Mouse (Mus musculus) MEL (cell line): ENCODE results near the gene Hoxa3. TPM values are rescaled to one million over a fixed set of nuclear protein-coding genes. Genes with fewer than 3 reads are reported as not detected.

Source experiments
- DNase-seq: peaks from one replicate; pipeline ENCODE4 v3.0.0; 2011; ENCODE audit warnings: low read depth, low spot score
- H3K27ac ChIP-seq: 2 replicates; pipeline ENCODE4 v1.5.1; 2012; ENCODE audit warnings: low read depth, mild to moderate bottlenecking, control low read depth, low read length, moderate library complexity; ENCODE audit not compliant: control insufficient read depth
- H3K27me3 ChIP-seq, 2 experiments: fragments of 150-350 bp in 1 of 2; sonication (generic) in 1 of 2; 2 replicates each; pipeline ENCODE4 v1.6.1; 2012; ENCODE audit warnings: low read length in 2 of 2, mild to moderate bottlenecking in 2 of 2, improper control_type of control experiment in 1 of 2, moderate library complexity in 1 of 2; ENCODE audit not compliant: insufficient read depth in 2 of 2, control insufficient read depth in 1 of 2
- H3K36me3 ChIP-seq, 2 experiments: 2 replicates each; pipeline ENCODE4 v1.6.1; 2012 to 2014; ENCODE audit warnings: low read length in 2 of 2, improper control_type of control experiment in 1 of 2, inconsistent platforms in 1 of 2, mild to moderate bottlenecking in 1 of 2; ENCODE audit not compliant: insufficient read depth in 2 of 2, control insufficient read depth in 1 of 2
- H3K4me1 ChIP-seq, 2 experiments: fragments of 150-350 bp in 1 of 2; sonication (generic) in 1 of 2; 2 replicates each; pipeline ENCODE4 v1.6.1; 2012; ENCODE audit warnings: low read length in 2 of 2, improper control_type of control experiment in 1 of 2, mild to moderate bottlenecking in 1 of 2; ENCODE audit not compliant: insufficient read depth in 2 of 2, control insufficient read depth in 1 of 2
- H3K4me3 ChIP-seq, 2 experiments: fragments of 150-350 bp in 1 of 2; sonication (generic) in 1 of 2; 2 replicates each; pipeline ENCODE4 v1.5.1; 2012; ENCODE audit warnings: low read depth in 2 of 2, low read length in 2 of 2, mild to moderate bottlenecking in 2 of 2, moderate library complexity in 2 of 2, control low read depth in 1 of 2, improper control_type of control experiment in 1 of 2; ENCODE audit not compliant: control insufficient read depth in 1 of 2, insufficient read depth in 1 of 2
- H3K79me2 ChIP-seq: 2 replicates; pipeline ENCODE4 v1.6.1; 2012; ENCODE audit warnings: mild to moderate bottlenecking, low read length, moderate library complexity; ENCODE audit not compliant: control insufficient read depth, poor library complexity, insufficient read depth
- H3K9ac ChIP-seq: 2 replicates; pipeline ENCODE4 v1.6.1; 2012; ENCODE audit warnings: low read depth, mild to moderate bottlenecking, control low read depth, low read length, moderate library complexity; ENCODE audit not compliant: control insufficient read depth, poor library complexity, severe bottlenecking
- H3K9me3 ChIP-seq: fragments of 150-350 bp; sonication (generic); replicated peaks from 2 replicates; pipeline ENCODE4 v1.6.1; 2012; ENCODE audit warnings: mild to moderate bottlenecking, low read length, improper control_type of control experiment, moderate library complexity; ENCODE audit not compliant: insufficient read depth
- BHLHE40 ChIP-seq: IDR thresholded peaks from 2 replicates; pipeline ENCODE4 v1.6.1; 2012; ENCODE audit warnings: low read depth, mild to moderate bottlenecking, inconsistent platforms, low read length, improper control_type of control experiment, borderline replicate concordance
- CHD2 ChIP-seq: IDR thresholded peaks from 2 replicates; pipeline ENCODE4 v1.6.1; 2011; ENCODE audit warnings: low read length, improper control_type of control experiment
- E2F4 ChIP-seq: IDR thresholded peaks from 2 replicates; pipeline ENCODE4 v1.6.1; 2011; ENCODE audit warnings: low read depth, low read length, improper control_type of control experiment, borderline replicate concordance
- ELF1 ChIP-seq: IDR thresholded peaks from 2 replicates; pipeline ENCODE4 v1.6.1; 2014; ENCODE audit warnings: low read depth, mild to moderate bottlenecking, inconsistent platforms, low read length, improper control_type of control experiment, moderate library complexity
- EP300 ChIP-seq, 2 experiments: IDR thresholded peaks; 2 replicates each; pipeline ENCODE4 v1.6.1; 2011; ENCODE audit warnings: improper control_type of control experiment in 2 of 2, low read length in 2 of 2, low read depth in 1 of 2, mild to moderate bottlenecking in 1 of 2
- ETS1 ChIP-seq: IDR thresholded peaks from 2 replicates; pipeline ENCODE4 v1.6.1; 2012; ENCODE audit warnings: low read depth, mild to moderate bottlenecking, inconsistent platforms, low read length, improper control_type of control experiment, moderate library complexity
- HCFC1 ChIP-seq: IDR thresholded peaks from 2 replicates; pipeline ENCODE4 v1.6.1; 2012; ENCODE audit warnings: low read depth, mild to moderate bottlenecking, inconsistent platforms, low read length, improper control_type of control experiment, moderate library complexity
- MAZ ChIP-seq: IDR thresholded peaks from 2 replicates; pipeline ENCODE4 v1.6.1; 2012; ENCODE audit warnings: low read depth, mild to moderate bottlenecking, inconsistent platforms, low read length, improper control_type of control experiment
- MXI1 ChIP-seq: IDR thresholded peaks from 2 replicates; pipeline ENCODE4 v1.6.1; 2011; ENCODE audit warnings: mild to moderate bottlenecking, low read depth, low read length, improper control_type of control experiment
- MYB ChIP-seq: IDR thresholded peaks from 2 replicates; pipeline ENCODE4 v1.6.1; 2011; ENCODE audit warnings: mild to moderate bottlenecking, low read depth, low read length, improper control_type of control experiment
- MYC ChIP-seq: IDR thresholded peaks from 2 replicates; pipeline ENCODE4 v1.6.1; 2011; ENCODE audit warnings: low read depth, mild to moderate bottlenecking, low read length, improper control_type of control experiment, moderate library complexity
- NRF1 ChIP-seq: IDR thresholded peaks from 2 replicates; pipeline ENCODE4 v1.6.1; 2014; ENCODE audit warnings: low read depth, mild to moderate bottlenecking, inconsistent platforms, low read length, improper control_type of control experiment, moderate library complexity; ENCODE audit not compliant: poor library complexity, insufficient read depth, severe bottlenecking
- POLR2AphosphoS2 ChIP-seq: IDR thresholded peaks from 2 replicates; pipeline ENCODE4 v1.6.1; 2011; ENCODE audit warnings: low read length, improper control_type of control experiment
- RCOR1 ChIP-seq: IDR thresholded peaks from 2 replicates; pipeline ENCODE4 v1.6.1; 2012; ENCODE audit warnings: low read depth, mild to moderate bottlenecking, inconsistent platforms, low read length, improper control_type of control experiment
- SMC3 ChIP-seq: IDR thresholded peaks from 2 replicates; pipeline ENCODE4 v1.6.1; 2011; ENCODE audit warnings: low read depth, low read length, improper control_type of control experiment
- USF2 ChIP-seq, 2 experiments: IDR thresholded peaks; 2 replicates each; pipeline ENCODE4 v1.6.1; 2011 to 2012; ENCODE audit warnings: improper control_type of control experiment in 2 of 2, low read length in 2 of 2, borderline replicate concordance in 1 of 2, inconsistent platforms in 1 of 2, low read depth in 1 of 2, mild to moderate bottlenecking in 1 of 2; ENCODE audit not compliant: insufficient read depth in 1 of 2
- ZC3H11A ChIP-seq: IDR thresholded peaks from 2 replicates; pipeline ENCODE4 v1.6.1; 2012; ENCODE audit warnings: low read depth, mild to moderate bottlenecking, inconsistent platforms, low read length, improper control_type of control experiment
- ZKSCAN1 ChIP-seq: IDR thresholded peaks from 2 replicates; pipeline ENCODE4 v1.6.1; 2012; ENCODE audit warnings: low read depth, mild to moderate bottlenecking, inconsistent platforms, low read length, improper control_type of control experiment, moderate library complexity
- ZNF384 ChIP-seq: IDR thresholded peaks from 2 replicates; pipeline ENCODE4 v1.6.1; 2012; ENCODE audit warnings: low read depth, mild to moderate bottlenecking, inconsistent platforms, low read length, improper control_type of control experiment
- polyA plus RNA-seq, 2 experiments: library from polyadenylated mRNA; stranded (reverse) in 1 of 2; unstranded in 1 of 2; fragments of >175 nt in 1 of 2; fragments of >200 nt in 1 of 2; gene quantifications; 2 replicates each; pipeline versions ENCODE4 v1.2.1 to v1.2.4; 2012; ENCODE audit warnings: low replicate concordance in 2 of 2, low read depth in 1 of 2; ENCODE audit not compliant: insufficient read length in 2 of 2, insufficient read depth in 1 of 2, missing spikeins in 1 of 2
- total RNA-seq: library from RNA; depleted of rRNA; stranded (reverse); fragments of 300-350 nt; gene quantifications from 2 replicates; pipeline ENCODE4 v1.2.3, GENCODE M21; 2012

Hoxa3 gene
- total and polyA plus RNA-seq, 3 experiments, result not detected

DNA sequence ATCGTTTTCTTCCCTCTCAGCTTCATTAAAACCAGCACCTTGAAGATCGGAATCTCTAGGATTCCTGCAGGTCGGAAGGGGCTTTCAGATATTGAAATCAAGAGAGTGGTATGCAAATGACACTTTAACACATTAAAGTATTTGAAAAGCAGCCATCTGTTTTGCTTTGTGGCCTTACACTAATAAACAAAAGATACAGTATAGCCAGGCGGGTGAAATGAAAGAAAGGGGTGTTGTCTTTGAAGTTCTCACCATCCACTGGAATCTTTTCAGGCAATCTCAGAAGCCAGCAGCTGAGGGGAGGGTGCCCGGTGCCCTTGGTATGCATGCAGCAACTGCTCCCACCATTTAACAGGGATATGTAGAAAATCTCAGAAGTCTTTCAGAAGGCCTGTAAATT lies 59.1 kb downstream of the Hoxa3 start:
- Histone ChIP-seq H3K79me2 (no peaks in the 10 kb centered on the region), H3K4me3 (no peak overlapping the region), H3K4me1 (no peaks in the 10 kb centered on the region), H3K27me3 (peaks cover 0 to 4% of the 10 kb centered on the region in 2 experiments; a peak in 2 of 4 replicates), H3K27ac (no peak overlapping the region), H3K36me3 (no peaks in the 10 kb centered on the region), H3K9me3 (no peaks in the 10 kb centered on the region), H3K9ac (no peak overlapping the region)
- no peak for DNase-seq
- TF ChIP-seq RCOR1 (no peak), SMC3 (no peak), E2F4 (no peak), BHLHE40 (no peak), MXI1 (no peak), MYC (no peak), ZNF384 (no peak)

DNA sequence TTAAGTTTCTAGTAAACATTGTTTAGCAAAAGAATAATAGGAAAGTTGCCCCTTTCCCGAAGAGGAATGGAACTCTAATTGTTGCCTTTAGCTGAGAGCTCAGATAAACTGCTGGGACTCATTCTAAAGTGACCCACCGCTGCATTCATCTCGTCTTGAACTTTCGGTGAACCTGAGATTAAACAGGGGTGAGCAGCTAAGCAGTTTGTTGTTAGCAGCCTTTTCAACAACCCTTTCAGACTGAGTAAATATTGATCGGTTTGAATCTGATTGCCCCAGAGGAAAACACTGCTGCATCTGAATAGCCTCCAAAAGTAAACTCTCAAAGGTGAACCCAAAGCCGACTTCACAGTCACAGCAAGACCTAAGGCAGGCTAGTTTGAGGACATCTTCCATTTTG lies 59.9 kb downstream of the Hoxa3 start:
- no peak for TF ChIP-seq EP300 (IDR thresholded peaks at IDR 0.05; ENCODE audit: low read depth in 1 of 2, low read length in 2 of 2)
- no peak for TF ChIP-seq USF2 (IDR thresholded peaks at IDR 0.05; ENCODE audit: borderline replicate concordance in 1 of 2, insufficient read depth in 1 of 2, low read depth in 1 of 2, low read length in 2 of 2)
- no peak for TF ChIP-seq E2F4
- no peak for TF ChIP-seq MYB
- no peak for TF ChIP-seq MAZ
- TF ChIP-seq NRF1, result no peak
- no peak for TF ChIP-seq POLR2AphosphoS2
- no peak for TF ChIP-seq ETS1
- TF ChIP-seq HCFC1, result no peak
- TF ChIP-seq CHD2, result no peak
- TF ChIP-seq ZC3H11A, result no peak
- no peak for TF ChIP-seq ZKSCAN1
- TF ChIP-seq ELF1, result no peak
- no peak for TF ChIP-seq MYC
- TF ChIP-seq RCOR1, result no peak
- no peak for TF ChIP-seq BHLHE40
- DNase-seq, result no peak
- H3K27me3 ChIP-seq, result peaks cover 0 to 4% of the 10 kb centered on the region in 2 experiments; a peak in 2 of 4 replicates

More for the DNA sequence above, 59.9 kb downstream of the Hoxa3 start:
- no peaks in the 10 kb centered on the region for H3K4me1 ChIP-seq
- no peaks in the 10 kb centered on the region for H3K9me3 ChIP-seq
- no peak overlapping the region for H3K27ac ChIP-seq
- H3K79me2 ChIP-seq, result no peaks in the 10 kb centered on the region
- H3K36me3 ChIP-seq, result no peaks in the 10 kb centered on the region
- no peak overlapping the region for H3K9ac ChIP-seq
- H3K4me3 ChIP-seq, result no peak overlapping the region
